ENCODE assay signal across 21 mouse cellular contexts in the genomic region with DNA sequence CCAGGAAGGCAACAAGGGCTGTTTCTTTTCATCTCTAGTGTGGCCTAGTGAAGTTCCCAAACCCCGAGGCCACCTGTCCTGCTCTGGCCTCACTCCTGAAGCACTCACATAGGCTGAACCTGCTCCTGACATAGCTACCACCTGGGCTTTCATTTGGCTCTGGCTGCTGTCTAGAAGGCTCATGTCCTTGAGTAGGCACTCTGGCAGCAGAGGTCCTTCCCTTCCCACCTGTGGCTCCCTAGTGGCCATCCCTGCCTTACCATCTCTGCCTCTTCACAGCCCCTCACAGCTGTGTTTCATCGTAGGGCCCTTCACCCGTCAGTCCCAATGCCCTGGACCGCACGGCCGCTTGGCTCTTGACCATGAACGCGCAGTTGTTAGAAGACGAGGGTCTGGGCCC.
"Had no signal": no experiment of that assay in that cellular context is flagged by ENCODE, and none has a peak within 500 bp of the region (broad histone marks: within the 10 kb centered on the region; RNA-seq: fewer than 3 reads in every experiment).

No protein-coding gene starts in this region.

- H3K27me3 ChIP-seq: heart, embryonic 12.5 days; hindbrain, embryonic 12.5 days; hindbrain, embryonic 15.5 days; intestine, embryonic 15.5 days; limb, embryonic 12.5 days; liver, embryonic 13.5 days; liver, embryonic 15.5 days had no signal

- H3K9me3 ChIP-seq: heart, embryonic 10.5 days; heart, embryonic 12.5 days; hindbrain, embryonic 10.5 days; hindbrain, embryonic 12.5 days; hindbrain, embryonic 15.5 days; intestine, embryonic 15.5 days; limb, embryonic 10.5 days; limb, embryonic 12.5 days; liver, embryonic 13.5 days; liver, embryonic 15.5 days had no signal

- H3K4me3 ChIP-seq: heart, embryonic 10.5 days; heart, embryonic 12.5 days; hindbrain, embryonic 10.5 days; hindbrain, embryonic 12.5 days; hindbrain, embryonic 15.5 days; intestine, embryonic 15.5 days; limb, embryonic 10.5 days; limb, embryonic 12.5 days; liver, embryonic 13.5 days; liver, embryonic 15.5 days had no signal

- H3K4me1 ChIP-seq: heart, embryonic 10.5 days; hindbrain, embryonic 10.5 days; intestine, embryonic 15.5 days; limb, embryonic 10.5 days; limb, embryonic 12.5 days had no signal

- H3K27ac ChIP-seq: heart, embryonic 10.5 days; hindbrain, embryonic 10.5 days; hindbrain, embryonic 12.5 days; hindbrain, embryonic 15.5 days; intestine, embryonic 15.5 days; limb, embryonic 10.5 days; limb, embryonic 12.5 days; liver, embryonic 13.5 days; liver, embryonic 15.5 days had no signal

- DNase-seq: heart, postnatal 4 days; kidney, adult 18-20 months; kidney, adult 8-10 months; kidney, postnatal 10 days; kidney, postnatal 25 days; kidney, postnatal 4 days; liver; liver, embryonic 13.5 days; liver, postnatal 0 days; lung, adult 2 months had no signal

- ATAC-seq: inflammation-experienced regulatory T-cells, adult 6 months; intestine, embryonic 15.5 days; intestine, postnatal 0 days; liver, postnatal 0 days had no signal
